Mouse (Mus musculus): ENCODE results near the gene Olfr215.
"Not testable (repeated sequence)": the region's sequence is repeated elsewhere in the genome, so short reads cannot be mapped to it uniquely, and the experiment has no call there.

Olfr215 gene

GRCm38 (mm10) chr6:116584095-116584494 is at the start of gene Olfr215:
Gene Olfr215, minus strand, starts transcription at chr6:116584195.
- DNase-seq (ENCODE audit: low read depth in 2 of 2, low spot score in 2 of 2): no peak

- peak; percentile 46 to 64 for DNase-seq (ENCODE audit: low read depth in 2 of 2, low spot score in 2 of 2)
Measured at GRCm38 (mm10) chr6:116632129-116632528, 48.1 kb upstream of the Olfr215 start.

- DNase-seq (ENCODE audit: low read depth in 2 of 2, low spot score in 2 of 2): no peak
Measured at GRCm38 (mm10) chr6:116629766-116630165, 45.8 kb upstream of the Olfr215 start.

- peak; percentile 43 to 63 for DNase-seq (ENCODE audit: low read depth in 2 of 2, low spot score in 2 of 2)
Measured at GRCm38 (mm10) chr6:116628539-116629171, 44.7 kb upstream of the Olfr215 start, which contains the start of gene Zfp422. Gene Zfp422, minus strand, starts transcription at chr6:116628999.

GRCm38 (mm10) chr6:116628095-116628494 is 44.1 kb upstream of the Olfr215 start:
- no peak for DNase-seq (ENCODE audit: low read depth in 2 of 2, low spot score in 2 of 2)

GRCm38 (mm10) chr6:116626417-116626816 is 42.4 kb upstream of the Olfr215 start:
- not testable (repeated sequence) for DNase-seq (ENCODE audit: low read depth in 2 of 2, low spot score in 2 of 2)

GRCm38 (mm10) chr6:116621318-116622023 is 37.5 kb upstream of the Olfr215 start:
- DNase-seq (ENCODE audit: low read depth in 2 of 2, low spot score in 2 of 2): no peak

GRCm38 (mm10) chr6:116618073-116618472 is 34.1 kb upstream of the Olfr215 start:
- no peak for DNase-seq (ENCODE audit: low read depth in 2 of 2, low spot score in 2 of 2)

GRCm38 (mm10) chr6:116615719-116616118 is 31.7 kb upstream of the Olfr215 start:
- no peak for DNase-seq (ENCODE audit: low read depth in 2 of 2, low spot score in 2 of 2)

GRCm38 (mm10) chr6:116607230-116607629 is 23.2 kb upstream of the Olfr215 start:
- no peak for DNase-seq (ENCODE audit: low read depth in 2 of 2, low spot score in 2 of 2)

- not testable (repeated sequence) for DNase-seq (ENCODE audit: low read depth in 2 of 2, low spot score in 2 of 2)
Measured at GRCm38 (mm10) chr6:116600969-116601368, 17.0 kb upstream of the Olfr215 start.

- no peak for DNase-seq (ENCODE audit: low read depth in 2 of 2, low spot score in 2 of 2)
Measured at GRCm38 (mm10) chr6:116569834-116570233, 14.2 kb downstream of the Olfr215 start.

GRCm38 (mm10) chr6:116554952-116555351 is 29.0 kb downstream of the Olfr215 start:
- DNase-seq (ENCODE audit: low read depth in 2 of 2, low spot score in 2 of 2): no peak

- no peak for DNase-seq (ENCODE audit: low read depth in 2 of 2, low spot score in 2 of 2)
Measured at GRCm38 (mm10) chr6:116553935-116554334, 30.1 kb downstream of the Olfr215 start, which contains the start of gene Olfr214. Gene Olfr214, plus strand, starts transcription at chr6:116554235.

- DNase-seq (ENCODE audit: low read depth in 2 of 2, low spot score in 2 of 2): not testable (repeated sequence)
Measured at GRCm38 (mm10) chr6:116550841-116551240, 33.2 kb downstream of the Olfr215 start, which contains the start of gene Gm5580. Gene Gm5580, plus strand, starts transcription at chr6:116551141.

GRCm38 (mm10) chr6:116542500-116542899 is 41.5 kb downstream of the Olfr215 start:
- no peak for DNase-seq (ENCODE audit: low read depth in 2 of 2, low spot score in 2 of 2)

- DNase-seq (ENCODE audit: low read depth in 2 of 2, low spot score in 2 of 2): no peak
Measured at GRCm38 (mm10) chr6:116538156-116538555, 45.8 kb downstream of the Olfr215 start, which contains the start of gene Olfr213. Gene Olfr213, plus strand, starts transcription at chr6:116538456.

Measured in CD8-positive naive resting alpha-beta T cell, adult 2 months (primary cell).